9 mouse cellular contexts compared by ENCODE assay signal in genomic region chr9:55510651-55511235, GRCm38 (mm10). TPM values are rescaled to one million over a fixed set of nuclear protein-coding genes. Genes with fewer than 3 reads are reported as not detected.
A peak's percentile ranks its signal among the peaks of the same experiment; 100 is the strongest.
DNase-seq lines count a peak whose midpoint lies in the region; ATAC-seq and TF ChIP-seq lines count a peak whose summit lies in the region.
"Had no signal": no experiment of that assay in that cellular context is flagged by ENCODE, and none has a peak within 500 bp of the region (broad histone marks: within the 10 kb centered on the region; RNA-seq: fewer than 3 reads in every experiment).

No protein-coding gene starts in this region.

- H3K27me3 ChIP-seq in limb, embryonic 14.5 days (ENCODE audit: control insufficient read depth, insufficient read depth, low read length): no peaks in the 10 kb centered on the region

- no peak overlapping the region for H3K27ac ChIP-seq in limb, embryonic 14.5 days (replicated peaks; ENCODE audit: low read depth, low read length)

- DNase-seq in cerebellum, adult 9-10 months: peak; percentile 9
- DNase-seq in cerebellum, adult 9-11 months: no peak
- peak; percentile 40 for DNase-seq in adrenal gland, postnatal 14 days
- DNase-seq in heart, postnatal 4 days: peak; percentile 26
- no peak for DNase-seq in limb, embryonic 14.5 days (ENCODE audit: low spot score)
- no peak for DNase-seq in spleen, adult 12 weeks (ENCODE audit: low spot score)
- no peak for DNase-seq in urinary bladder, postnatal 10 days (ENCODE audit: low spot score)

- H3K36me3 ChIP-seq in limb, embryonic 14.5 days (ENCODE audit: control insufficient read depth, insufficient read depth, low read length): no peaks in the 10 kb centered on the region

- H3K4me3 ChIP-seq in limb, embryonic 14.5 days (replicated peaks; ENCODE audit: low read length): peak overlapping the region; percentile 95

- ATAC-seq in limb, embryonic 14.5 days (ENCODE audit: low FRiP score, low read depth): no peak
- no peak for ATAC-seq in frontal cortex, adult (ENCODE audit: low TSS enrichment)

- H3K4me2 ChIP-seq in limb, embryonic 14.5 days (replicated peaks; ENCODE audit: low read depth, low read length, severe bottlenecking): peak overlapping the region; percentile 53

- peaks cover 6% of the 10 kb centered on the region for H3K4me1 ChIP-seq in limb, embryonic 14.5 days (ENCODE audit: control insufficient read depth, insufficient read depth, low read length)

- WGBS in limb, embryonic 14.5 days: 80% methylated on average over 10 of the region's 10 CpGs

- no peak for TF ChIP-seq POLR2A in limb, embryonic 14.5 days (IDR thresholded peaks at IDR 0.05; ENCODE audit: borderline replicate concordance, extremely low read depth, insufficient read depth, insufficient read length)

- no peaks in the 10 kb centered on the region for H3K9me3 ChIP-seq in limb, embryonic 14.5 days (ENCODE audit: control insufficient read depth, low read length)

- no peak overlapping the region for H3K9ac ChIP-seq in limb, embryonic 14.5 days (ENCODE audit: low read depth, low read length, severe bottlenecking)

RNA-seq across cellular contexts. Expression of gene Etfa, which starts 1.3 kb away (rescaled TPM):
- total RNA-seq in adrenal gland, postnatal 14 days (2021): 1,170 and 1,175 TPM in 2 replicates
- 100 to 1,000 TPM; 537 to 600 TPM for total RNA-seq in heart, postnatal 4 days (2021)
- polyA plus RNA-seq in limb, embryonic 14.5 days (2012; rRNA removed): 57.8 and 77.2 TPM in 2 replicates
- 185 and 189 TPM in 2 replicates for polyA plus RNA-seq in limb, embryonic 14.5 days (2014; fragmentation: Nextera tagmentation; extraction: Ambion mirVana)

RNA-seq across cellular contexts. Expression of gene Isl2, which starts 27.7 kb away (rescaled TPM):
- total RNA-seq in adrenal gland, postnatal 14 days (2021): not detected in 2 replicates
- not detected for total RNA-seq in heart, postnatal 4 days (2021)
- 0.55 and 1.5 TPM in 2 replicates for polyA plus RNA-seq in limb, embryonic 14.5 days (2012; rRNA removed)
- 0.22 and 0.72 TPM in 2 replicates for polyA plus RNA-seq in limb, embryonic 14.5 days (2014; fragmentation: Nextera tagmentation; extraction: Ambion mirVana)
- polyA plus RNA-seq: gonadal fat pad, adult 2 months had no signal

Comparison
In these comparisons a context has a peak if more than half of its experiments do, and no peak if none do; other contexts are left out.
1. DNase-seq: peak in cerebellum, adult 9-10 months (single experiment), adrenal gland, postnatal 14 days (single experiment) and heart, postnatal 4 days (single experiment); none in cerebellum, adult 9-11 months (single experiment), limb, embryonic 14.5 days (single experiment), spleen, adult 12 weeks (single experiment) and urinary bladder, postnatal 10 days (single experiment).